Mouse (Mus musculus): ENCODE measurements at regions not wholly inside any gene's neighbourhood (a gene's known extent, or its start where the extent isn't known, plus 50 kb on each side); places are given as distances from the start of the nearest gene placed in this dataset.

- TF ChIP-seq CTCF (IDR thresholded peaks at IDR 0.05; ENCODE audit: low read depth) (no peak), EP300 (IDR thresholded peaks at IDR 0.05; ENCODE audit: low read depth) (no peak)
Measured at GRCm38 (mm10) chr16:30879878-30880277, 201.4 kb downstream of the Xxylt1 start.

GRCm38 (mm10) chr16:30880682-30881081, 200.6 kb downstream of the Xxylt1 start:
- Histone ChIP-seq H3K4me2 (ENCODE audit: low read depth, low read length) (no peak overlapping the region), H3K9ac (replicated peaks) (no peak overlapping the region), H3K27me3 (ENCODE audit: insufficient read depth, low read length) (no peaks in the 10 kb centered on the region), H3K27ac (ENCODE audit: low read depth) (no peak overlapping the region), H3K4me1 (ENCODE audit: insufficient read depth) (no peaks in the 10 kb centered on the region; the same call in 1 of the 2 replicates), H3K36me3 (replicated peaks; ENCODE audit: insufficient read depth, low read length) (no peaks in the 10 kb centered on the region), H3K4me3 (ENCODE audit: low read depth, low read length) (no peak overlapping the region), H3K9me3 (ENCODE audit: low read length) (no peaks in the 10 kb centered on the region)
- TF ChIP-seq EP300 (IDR thresholded peaks at IDR 0.05; ENCODE audit: low read depth) (no peak), CTCF (IDR thresholded peaks at IDR 0.05; ENCODE audit: low read depth) (no peak)
- ATAC-seq: no peak
- 93% methylated on average over 3 of the region's 3 CpGs for WGBS (ENCODE audit: insufficient replicate concordance)
- DNase-seq: no peak

More at GRCm38 (mm10) chr16:30879878-30880277, 201.4 kb downstream of the Xxylt1 start:
- Histone ChIP-seq H3K4me1 (ENCODE audit: insufficient read depth) (no peaks in the 10 kb centered on the region; the same call in 1 of the 2 replicates), H3K4me3 (ENCODE audit: low read depth, low read length) (no peak overlapping the region), H3K9ac (replicated peaks) (no peak overlapping the region), H3K36me3 (replicated peaks; ENCODE audit: insufficient read depth, low read length) (no peaks in the 10 kb centered on the region), H3K27ac (ENCODE audit: low read depth) (no peak overlapping the region), H3K9me3 (ENCODE audit: low read length) (no peaks in the 10 kb centered on the region), H3K4me2 (ENCODE audit: low read depth, low read length) (no peak overlapping the region), H3K27me3 (ENCODE audit: insufficient read depth, low read length) (no peaks in the 10 kb centered on the region)
- no peak for ATAC-seq
- no peak for DNase-seq
- WGBS (ENCODE audit: insufficient replicate concordance): 60% methylated on average over 1 of the region's 1 CpGs

- Histone ChIP-seq H3K27ac (ENCODE audit: low read depth) (no peak overlapping the region), H3K4me3 (ENCODE audit: low read depth, low read length) (no peak overlapping the region), H3K36me3 (replicated peaks; ENCODE audit: insufficient read depth, low read length) (no peaks in the 10 kb centered on the region), H3K9ac (replicated peaks) (no peak overlapping the region), H3K27me3 (ENCODE audit: insufficient read depth, low read length) (no peaks in the 10 kb centered on the region), H3K9me3 (ENCODE audit: low read length) (no peaks in the 10 kb centered on the region), H3K4me2 (ENCODE audit: low read depth, low read length) (no peak overlapping the region), H3K4me1 (ENCODE audit: insufficient read depth) (no peaks in the 10 kb centered on the region; the same call in 1 of the 2 replicates)
- ATAC-seq (no peak), DNase-seq (no peak)
- WGBS (ENCODE audit: insufficient replicate concordance): 69% methylated on average over 5 of the region's 5 CpGs
- TF ChIP-seq EP300 (IDR thresholded peaks at IDR 0.05; ENCODE audit: low read depth): no peak
- TF ChIP-seq CTCF (IDR thresholded peaks at IDR 0.05; ENCODE audit: low read depth): no peak
Measured at GRCm38 (mm10) chr16:30881186-30881585, 200.0 kb downstream of the Xxylt1 start.

- Histone ChIP-seq H3K27me3 (ENCODE audit: insufficient read depth, low read length) (no peaks in the 10 kb centered on the region), H3K9ac (replicated peaks) (no peak overlapping the region), H3K36me3 (replicated peaks; ENCODE audit: insufficient read depth, low read length) (no peaks in the 10 kb centered on the region), H3K27ac (ENCODE audit: low read depth) (no peak overlapping the region), H3K4me1 (ENCODE audit: insufficient read depth) (no peaks in the 10 kb centered on the region; the same call in 1 of the 2 replicates), H3K4me3 (ENCODE audit: low read depth, low read length) (no peak overlapping the region), H3K9me3 (ENCODE audit: low read length) (no peaks in the 10 kb centered on the region), H3K4me2 (ENCODE audit: low read depth, low read length) (no peak overlapping the region)
- 73% methylated on average over 13 of the region's 13 CpGs for WGBS (ENCODE audit: insufficient replicate concordance)
- ATAC-seq (peak; percentile 62), DNase-seq (peak; percentile 41)
- no peak for TF ChIP-seq EP300 (IDR thresholded peaks at IDR 0.05; ENCODE audit: low read depth)
- TF ChIP-seq CTCF (IDR thresholded peaks at IDR 0.05; ENCODE audit: low read depth): no peak
Measured at GRCm38 (mm10) chr16:30883490-30884188, 197.6 kb downstream of the Xxylt1 start.

GRCm38 (mm10) chr16:30884189-30884551, 197.1 kb downstream of the Xxylt1 start:
- ATAC-seq: no peak

GRCm38 (mm10) chr16:30886982-30887381, 194.2 kb downstream of the Xxylt1 start:
- ATAC-seq (no peak), DNase-seq (no peak)
- 48% methylated on average over 1 of the region's 1 CpGs for WGBS (ENCODE audit: insufficient replicate concordance)
- Histone ChIP-seq H3K27me3 (ENCODE audit: insufficient read depth, low read length) (no peaks in the 10 kb centered on the region), H3K27ac (ENCODE audit: low read depth) (no peak overlapping the region), H3K36me3 (replicated peaks; ENCODE audit: insufficient read depth, low read length) (no peaks in the 10 kb centered on the region), H3K4me2 (ENCODE audit: low read depth, low read length) (no peak overlapping the region), H3K9me3 (ENCODE audit: low read length) (no peaks in the 10 kb centered on the region; the same call in 1 of the 2 replicates), H3K4me1 (ENCODE audit: insufficient read depth) (no peaks in the 10 kb centered on the region; the same call in 1 of the 2 replicates), H3K9ac (replicated peaks) (no peak overlapping the region), H3K4me3 (ENCODE audit: low read depth, low read length) (no peak overlapping the region)
- TF ChIP-seq EP300 (IDR thresholded peaks at IDR 0.05; ENCODE audit: low read depth): no peak
- TF ChIP-seq CTCF (IDR thresholded peaks at IDR 0.05; ENCODE audit: low read depth): no peak

More at GRCm38 (mm10) chr16:30884189-30884551, 197.1 kb downstream of the Xxylt1 start:
- H3K27me3 ChIP-seq (ENCODE audit: insufficient read depth, low read length): no peaks in the 10 kb centered on the region
- H3K4me1 ChIP-seq (ENCODE audit: insufficient read depth): no peaks in the 10 kb centered on the region; the same call in 1 of the 2 replicates
- no peak overlapping the region for H3K4me3 ChIP-seq (ENCODE audit: low read depth, low read length)
- TF ChIP-seq EP300 (IDR thresholded peaks at IDR 0.05; ENCODE audit: low read depth): no peak
- TF ChIP-seq CTCF (IDR thresholded peaks at IDR 0.05; ENCODE audit: low read depth): no peak
- H3K27ac ChIP-seq (ENCODE audit: low read depth): no peak overlapping the region
- no peaks in the 10 kb centered on the region for H3K36me3 ChIP-seq (replicated peaks; ENCODE audit: insufficient read depth, low read length)
- no peak overlapping the region for H3K4me2 ChIP-seq (ENCODE audit: low read depth, low read length)
- no peak for DNase-seq
- 54% methylated on average over 6 of the region's 6 CpGs for WGBS (ENCODE audit: insufficient replicate concordance)
- no peak overlapping the region for H3K9ac ChIP-seq (replicated peaks)
- H3K9me3 ChIP-seq (ENCODE audit: low read length): no peaks in the 10 kb centered on the region

All from liver, postnatal 0 days (tissue).